Mouse (Mus musculus) hindbrain, embryonic 11.5 days (tissue): ENCODE data around the gene Slc4a7. TPM values are rescaled to one million over a fixed set of nuclear protein-coding genes. Genes with fewer than 3 reads are reported as not detected.

Experiments used
- ATAC-seq: fragments of 200-750 bp; cut with Nextera tagmentation; 2 replicates; pipeline ENCODE4 v1.8.0; 2017; ENCODE audit warnings: mild to moderate bottlenecking, moderate TSS enrichment, moderate library complexity; ENCODE audit not compliant: low FRiP score
- DNase-seq: peaks from one replicate; pipeline ENCODE4 v3.0.0-alpha.2; 2015; ENCODE audit warnings: low spot score
- H3K27ac ChIP-seq: fragments of 300-500 bp; sonication (generic); 2 replicates; pipeline ENCODE4 v1.5.1; 2014; ENCODE audit warnings: mild to moderate bottlenecking, low read depth, low read length
- H3K27me3 ChIP-seq: fragments of 300-500 bp; sonication (generic); 2 replicates; pipeline ENCODE4 v1.6.1; 2014; ENCODE audit warnings: mild to moderate bottlenecking, low read length, moderate library complexity, mixed read lengths; ENCODE audit not compliant: control insufficient read depth, insufficient read depth
- H3K36me3 ChIP-seq: fragments of 300-500 bp; sonication (generic); 2 replicates; pipeline ENCODE4 v1.6.1; 2014; ENCODE audit warnings: mild to moderate bottlenecking, low read length, moderate library complexity, mixed read lengths; ENCODE audit not compliant: control insufficient read depth, insufficient read depth
- H3K4me1 ChIP-seq: fragments of 300-500 bp; sonication (generic); replicated peaks from 2 replicates; pipeline ENCODE4 v1.6.1; 2014; ENCODE audit warnings: low read length, mixed read lengths; ENCODE audit not compliant: control insufficient read depth, insufficient read depth
- H3K4me2 ChIP-seq: fragments of 300-500 bp; sonication (generic); replicated peaks from 2 replicates; pipeline ENCODE4 v1.6.1; 2014; ENCODE audit warnings: mild to moderate bottlenecking, low read depth, low read length
- H3K4me3 ChIP-seq: fragments of 300-500 bp; sonication (generic); 2 replicates; pipeline ENCODE4 v1.5.1; 2014; ENCODE audit warnings: low read depth, low read length
- H3K9ac ChIP-seq: fragments of 300-500 bp; sonication (generic); 2 replicates; pipeline ENCODE4 v1.6.1; 2014; ENCODE audit warnings: low read depth, low read length
- H3K9me3 ChIP-seq: fragments of 300-500 bp; sonication (generic); 2 replicates; pipeline ENCODE4 v1.6.1; 2016; ENCODE audit warnings: low read length; ENCODE audit not compliant: control insufficient read depth
- WGBS: fragments of 180-500 bp; shearing (Covaris S2); extraction: QIAGEN DNeasy Blood & Tissue Kit; methylation state at CpG from one replicate; pipeline ENCODE4 v1.1.7; 2014; 5-methylcytosine and 5-hydroxymethylcytosine counted together
- polyA plus RNA-seq: library from polyadenylated mRNA; unstranded; fragments of >200 nt; fragmentation: Nextera tagmentation; extraction: Ambion mirVana; gene quantifications from 2 replicates; pipeline ENCODE4 v1.2.1, GENCODE M21; 2014

Slc4a7 gene
- polyA plus RNA-seq: 27.0 and 38.4 TPM in 2 replicates

GRCm38 (mm10) chr14:14701710-14702329 is at the start of gene Slc4a7:
Gene Slc4a7, plus strand, starts transcription at chr14:14702279.
- no peaks in the 10 kb centered on the region for H3K4me1 ChIP-seq
- DNase-seq (no peak), ATAC-seq (no peak)
- no peaks in the 10 kb centered on the region for H3K36me3 ChIP-seq
- H3K4me2 ChIP-seq: peak within 1 kb of the TSS; percentile 58
- peak within 1 kb of the TSS; percentile 98 for H3K27ac ChIP-seq
- H3K9me3 ChIP-seq: no peaks in the 10 kb centered on the region
- peak within 1 kb of the TSS; percentile 99 for H3K9ac ChIP-seq
- no peaks in the 10 kb centered on the region for H3K27me3 ChIP-seq
- WGBS: 86% methylated on average over 5 of the region's 5 CpGs
- peak within 1 kb of the TSS; percentile 84 for H3K4me3 ChIP-seq

- whole genome bisulfite sequencing: 84% methylated on average over 1 of the region's 1 CpGs
- DNase-seq: no peak
- Histone ChIP-seq H3K4me3 (no peak overlapping the region), H3K27ac (no peak overlapping the region), H3K4me2 (no peak overlapping the region), H3K9me3 (no peaks in the 10 kb centered on the region), H3K4me1 (no peaks in the 10 kb centered on the region), H3K27me3 (no peaks in the 10 kb centered on the region), H3K9ac (no peak overlapping the region), H3K36me3 (no peaks in the 10 kb centered on the region)
- no peak for ATAC-seq
Measured at GRCm38 (mm10) chr14:14670597-14670996, 31.5 kb upstream of the Slc4a7 start.

GRCm38 (mm10) chr14:14681611-14682010 is 20.5 kb upstream of the Slc4a7 start:
- ATAC-seq: no peak
- H3K36me3 ChIP-seq: no peaks in the 10 kb centered on the region

GRCm38 (mm10) chr14:14684771-14685170 is 17.3 kb upstream of the Slc4a7 start:
- H3K9me3 ChIP-seq: no peaks in the 10 kb centered on the region
- no peaks in the 10 kb centered on the region for H3K36me3 ChIP-seq
- no peaks in the 10 kb centered on the region for H3K4me1 ChIP-seq
- no peak overlapping the region for H3K9ac ChIP-seq
- WGBS: 84% methylated on average over 4 of the region's 4 CpGs
- no peak for ATAC-seq
- H3K4me2 ChIP-seq: no peak overlapping the region
- H3K4me3 ChIP-seq: no peak overlapping the region
- DNase-seq: no peak
- no peaks in the 10 kb centered on the region for H3K27me3 ChIP-seq
- H3K27ac ChIP-seq: no peak overlapping the region

More at GRCm38 (mm10) chr14:14681611-14682010, 20.5 kb upstream of the Slc4a7 start:
- Histone ChIP-seq H3K27me3 (no peaks in the 10 kb centered on the region), H3K4me1 (no peaks in the 10 kb centered on the region), H3K9ac (no peak overlapping the region), H3K9me3 (no peaks in the 10 kb centered on the region), H3K27ac (no peak overlapping the region), H3K4me3 (no peak overlapping the region), H3K4me2 (no peak overlapping the region)
- DNase-seq: no peak
- 77% methylated on average over 4 of the region's 4 CpGs for WGBS

GRCm38 (mm10) chr14:14686101-14686551 is 16.0 kb upstream of the Slc4a7 start:
- H3K4me2 ChIP-seq: no peak overlapping the region
- no peaks in the 10 kb centered on the region for H3K9me3 ChIP-seq
- ATAC-seq: no peak
- WGBS: 84% methylated on average over 7 of the region's 7 CpGs
- no peak for DNase-seq
- H3K9ac ChIP-seq: no peak overlapping the region
- H3K36me3 ChIP-seq: no peaks in the 10 kb centered on the region
- H3K27me3 ChIP-seq: no peaks in the 10 kb centered on the region
- H3K4me3 ChIP-seq: no peak overlapping the region
- H3K27ac ChIP-seq: no peak overlapping the region
- H3K4me1 ChIP-seq: no peaks in the 10 kb centered on the region

- H3K27me3 ChIP-seq: no peaks in the 10 kb centered on the region
- H3K36me3 ChIP-seq: no peaks in the 10 kb centered on the region
- H3K9ac ChIP-seq: no peak overlapping the region
- H3K4me2 ChIP-seq: no peak overlapping the region
- WGBS: 74% methylated on average over 7 of the region's 7 CpGs
- H3K9me3 ChIP-seq: no peaks in the 10 kb centered on the region
- no peak overlapping the region for H3K27ac ChIP-seq
- H3K4me1 ChIP-seq: no peaks in the 10 kb centered on the region
- ATAC-seq (no peak), DNase-seq (no peak)
- no peak overlapping the region for H3K4me3 ChIP-seq
Measured at GRCm38 (mm10) chr14:14687258-14687890, 14.7 kb upstream of the Slc4a7 start.

- Histone ChIP-seq H3K27me3 (no peaks in the 10 kb centered on the region), H3K9me3 (no peaks in the 10 kb centered on the region), H3K4me3 (peak overlapping the region; percentile 84), H3K4me2 (peak overlapping the region; percentile 58), H3K4me1 (no peaks in the 10 kb centered on the region), H3K36me3 (no peaks in the 10 kb centered on the region), H3K9ac (peak overlapping the region; percentile 99), H3K27ac (peak overlapping the region; percentile 98)
- DNase-seq: peak; percentile 96
- WGBS: under 1% methylated on average over 52 of the region's 85 CpGs
- peak; percentile 97 for ATAC-seq
Measured at GRCm38 (mm10) chr14:14702399-14703345, 593 bp downstream of the Slc4a7 start.

- H3K9ac ChIP-seq: peak overlapping the region; percentile 99
- H3K27ac ChIP-seq: peak overlapping the region; percentile 98
- peak overlapping the region; percentile 58 for H3K4me2 ChIP-seq
- DNase-seq (peak; percentile 78), ATAC-seq (no peak; the same call in 1 of the 2 replicates)
- no peaks in the 10 kb centered on the region for H3K9me3 ChIP-seq
- WGBS: under 1% methylated on average over 52 of the region's 60 CpGs
- no peaks in the 10 kb centered on the region for H3K27me3 ChIP-seq
- peak overlapping the region; percentile 84 for H3K4me3 ChIP-seq
- no peaks in the 10 kb centered on the region for H3K4me1 ChIP-seq
- no peaks in the 10 kb centered on the region for H3K36me3 ChIP-seq
Measured at GRCm38 (mm10) chr14:14703346-14703871, 1.3 kb downstream of the Slc4a7 start.
